Mouse (Mus musculus): Measurements from ENCODE around the gene Plekhg4. TPM values are rescaled to one million over a fixed set of nuclear protein-coding genes. Genes with fewer than 3 reads are reported as not detected.

Plekhg4 gene
- polyA plus RNA-seq, 1 experiment from 2014 or later: not detected

GRCm38 (mm10) chr8:105372473-105372872 lies 601 bp upstream of the Plekhg4 start:
- no peak overlapping the region for H3K4me2 ChIP-seq
- no peak overlapping the region for H3K4me3 ChIP-seq
- ATAC-seq (ENCODE audit: insufficient number of reproducible peaks, low FRiP score): no peak
- no peak overlapping the region for H3K27ac ChIP-seq (ENCODE audit: poor library complexity, severe bottlenecking)
- peaks cover 18% of the 10 kb centered on the region; the same call in 1 of the 2 replicates for H3K27me3 ChIP-seq (replicated peaks)
- WGBS: 75% methylated on average over 9 of the region's 9 CpGs
- H3K36me3 ChIP-seq: 0 out of 2 replicates have a peak, but pooled peaks cover under 1% of the 10 kb centered on the region
- 0 out of 2 replicates have a peak, but pooled peaks cover 5% of the 10 kb centered on the region for H3K9me3 ChIP-seq (replicated peaks)
- H3K9ac ChIP-seq: no peak overlapping the region
- H3K4me1 ChIP-seq (replicated peaks): peaks cover 5% of the 10 kb centered on the region; the same call in 1 of the 2 replicates

GRCm38 (mm10) chr8:105374513-105374966 lies 1.5 kb downstream of the Plekhg4 start:
- H3K36me3 ChIP-seq: no peaks in the 10 kb centered on the region
- peaks cover 16% of the 10 kb centered on the region for H3K4me1 ChIP-seq (replicated peaks)
- H3K9me3 ChIP-seq (replicated peaks): 0 out of 2 replicates have a peak, but pooled peaks cover 5% of the 10 kb centered on the region
- peaks cover 18% of the 10 kb centered on the region; the same call in 1 of the 2 replicates for H3K27me3 ChIP-seq (replicated peaks)
- H3K9ac ChIP-seq: no peak overlapping the region
- H3K4me2 ChIP-seq: peak overlapping the region; percentile 61
- H3K27ac ChIP-seq (ENCODE audit: poor library complexity, severe bottlenecking): no peak overlapping the region
- H3K4me3 ChIP-seq: peak overlapping the region; percentile 26
- WGBS: 25% methylated on average over 33 of the region's 33 CpGs
- ATAC-seq (ENCODE audit: insufficient number of reproducible peaks, low FRiP score): peak; percentile 22; the same call in 1 of the 2 replicates

GRCm38 (mm10) chr8:105378673-105379072 lies 5.6 kb downstream of the Plekhg4 start:
- 42% methylated on average over 19 of the region's 19 CpGs for WGBS
- peaks cover 13% of the 10 kb centered on the region; the same call in 1 of the 2 replicates for H3K27me3 ChIP-seq (replicated peaks)
- no peak overlapping the region for H3K4me3 ChIP-seq
- ATAC-seq (ENCODE audit: insufficient number of reproducible peaks, low FRiP score): peak; percentile 41; the same call in 1 of the 2 replicates
- H3K4me2 ChIP-seq: peak overlapping the region; percentile 8; the same call in 1 of the 2 replicates
- H3K4me1 ChIP-seq (replicated peaks): peaks cover 13% of the 10 kb centered on the region
- 0 out of 2 replicates have a peak overlapping the region, but pooled peaks have one; percentile 17 for H3K9ac ChIP-seq
- 0 out of 2 replicates have a peak, but pooled peaks cover 5% of the 10 kb centered on the region for H3K9me3 ChIP-seq (replicated peaks)
- no peaks in the 10 kb centered on the region for H3K36me3 ChIP-seq
- no peak overlapping the region for H3K27ac ChIP-seq (ENCODE audit: poor library complexity, severe bottlenecking)

- ATAC-seq (ENCODE audit: insufficient number of reproducible peaks, low FRiP score): no peak
- Histone ChIP-seq H3K27me3 (replicated peaks) (peaks cover 15% of the 10 kb centered on the region; the same call in 1 of the 2 replicates), H3K36me3 (no peaks in the 10 kb centered on the region), H3K9me3 (replicated peaks) (no peaks in the 10 kb centered on the region), H3K27ac (ENCODE audit: poor library complexity, severe bottlenecking) (no peak overlapping the region), H3K4me1 (replicated peaks) (peaks cover 13% of the 10 kb centered on the region), H3K9ac (no peak overlapping the region), H3K4me2 (no peak overlapping the region), H3K4me3 (no peak overlapping the region)
- WGBS: 83% methylated on average over 12 of the region's 12 CpGs
Measured at GRCm38 (mm10) chr8:105380308-105380707, 7.2 kb downstream of the Plekhg4 start.

GRCm38 (mm10) chr8:105384070-105384469 lies 11.0 kb downstream of the Plekhg4 start:
- 95% methylated on average over 2 of the region's 2 CpGs for WGBS

GRCm38 (mm10) chr8:105387151-105387550 lies 14.1 kb downstream of the Plekhg4 start:
- H3K36me3 ChIP-seq: no peaks in the 10 kb centered on the region
- 0 out of 2 replicates have a peak, but pooled peaks have one; percentile 39 for ATAC-seq (ENCODE audit: insufficient number of reproducible peaks, low FRiP score)
- H3K4me1 ChIP-seq (replicated peaks): peaks cover 20% of the 10 kb centered on the region
- no peak overlapping the region for H3K4me3 ChIP-seq
- no peaks in the 10 kb centered on the region for H3K9me3 ChIP-seq (replicated peaks)
- H3K4me2 ChIP-seq: no peak overlapping the region
- H3K9ac ChIP-seq: no peak overlapping the region
- 35% methylated on average over 1 of the region's 1 CpGs for whole genome bisulfite sequencing
- H3K27ac ChIP-seq (ENCODE audit: poor library complexity, severe bottlenecking): no peak overlapping the region
- H3K27me3 ChIP-seq (replicated peaks): peaks cover 12% of the 10 kb centered on the region; the same call in 1 of the 2 replicates

More at GRCm38 (mm10) chr8:105384070-105384469, 11.0 kb downstream of the Plekhg4 start:
- Histone ChIP-seq H3K4me2 (no peak overlapping the region), H3K27me3 (replicated peaks) (0 out of 2 replicates have a peak, but pooled peaks cover 4% of the 10 kb centered on the region), H3K4me3 (no peak overlapping the region), H3K27ac (ENCODE audit: poor library complexity, severe bottlenecking) (no peak overlapping the region), H3K36me3 (no peaks in the 10 kb centered on the region), H3K9ac (no peak overlapping the region), H3K9me3 (replicated peaks) (no peaks in the 10 kb centered on the region), H3K4me1 (replicated peaks) (peaks cover 23% of the 10 kb centered on the region)
- ATAC-seq (ENCODE audit: insufficient number of reproducible peaks, low FRiP score): no peak

- no peak for ATAC-seq (ENCODE audit: insufficient number of reproducible peaks, low FRiP score)
- Histone ChIP-seq H3K4me1 (replicated peaks) (peaks cover 27% of the 10 kb centered on the region), H3K27me3 (replicated peaks) (peaks cover 12% of the 10 kb centered on the region; the same call in 1 of the 2 replicates), H3K9ac (no peak overlapping the region), H3K4me2 (no peak overlapping the region), H3K9me3 (replicated peaks) (no peaks in the 10 kb centered on the region), H3K4me3 (no peak overlapping the region), H3K27ac (ENCODE audit: poor library complexity, severe bottlenecking) (no peak overlapping the region), H3K36me3 (no peaks in the 10 kb centered on the region)
- WGBS: 68% methylated on average over 6 of the region's 6 CpGs
Measured at GRCm38 (mm10) chr8:105389096-105389495, 16.0 kb downstream of the Plekhg4 start.

- H3K9me3 ChIP-seq (replicated peaks): no peaks in the 10 kb centered on the region
- no peaks in the 10 kb centered on the region for H3K36me3 ChIP-seq
- no peak overlapping the region for H3K4me3 ChIP-seq
- H3K4me1 ChIP-seq (replicated peaks): peaks cover 8% of the 10 kb centered on the region
- ATAC-seq (ENCODE audit: insufficient number of reproducible peaks, low FRiP score): 0 out of 2 replicates have a peak, but pooled peaks have one; percentile 42
- no peak overlapping the region for H3K27ac ChIP-seq (ENCODE audit: poor library complexity, severe bottlenecking)
- no peak overlapping the region for H3K9ac ChIP-seq
- H3K27me3 ChIP-seq (replicated peaks): peaks cover 17% of the 10 kb centered on the region
- 65% methylated on average over 12 of the region's 12 CpGs for WGBS
- H3K4me2 ChIP-seq: no peak overlapping the region
Measured at GRCm38 (mm10) chr8:105393089-105393787, 20.2 kb downstream of the Plekhg4 start.

- H3K9me3 ChIP-seq (replicated peaks): no peaks in the 10 kb centered on the region
- no peak overlapping the region for H3K9ac ChIP-seq
- 79% methylated on average over 7 of the region's 7 CpGs for WGBS
- H3K27ac ChIP-seq (ENCODE audit: poor library complexity, severe bottlenecking): no peak overlapping the region
- 0 out of 2 replicates have a peak, but pooled peaks cover 7% of the 10 kb centered on the region for H3K4me1 ChIP-seq (replicated peaks)
- H3K27me3 ChIP-seq (replicated peaks): peaks cover 17% of the 10 kb centered on the region
- no peak overlapping the region for H3K4me2 ChIP-seq
- no peaks in the 10 kb centered on the region for H3K36me3 ChIP-seq
- no peak for ATAC-seq (ENCODE audit: insufficient number of reproducible peaks, low FRiP score)
- no peak overlapping the region for H3K4me3 ChIP-seq
Measured at GRCm38 (mm10) chr8:105393915-105394314, 20.8 kb downstream of the Plekhg4 start.

- no peak for ATAC-seq (ENCODE audit: insufficient number of reproducible peaks, low FRiP score)
- 0 out of 2 replicates have a peak, but pooled peaks cover 6% of the 10 kb centered on the region for H3K9me3 ChIP-seq (replicated peaks)
- 31% methylated on average over 3 of the region's 3 CpGs for WGBS
Measured at GRCm38 (mm10) chr8:105397747-105398146, 24.7 kb downstream of the Plekhg4 start.

GRCm38 (mm10) chr8:105400016-105400415 lies 26.9 kb downstream of the Plekhg4 start:
- no peak overlapping the region for H3K4me3 ChIP-seq
- H3K36me3 ChIP-seq: no peaks in the 10 kb centered on the region
- H3K9ac ChIP-seq: no peak overlapping the region
- H3K4me2 ChIP-seq: no peak overlapping the region
- H3K27ac ChIP-seq (ENCODE audit: poor library complexity, severe bottlenecking): no peak overlapping the region
- WGBS: 76% methylated on average over 5 of the region's 5 CpGs
- ATAC-seq (ENCODE audit: insufficient number of reproducible peaks, low FRiP score): no peak
- 0 out of 2 replicates have a peak, but pooled peaks cover 6% of the 10 kb centered on the region for H3K9me3 ChIP-seq (replicated peaks)
- no peaks in the 10 kb centered on the region for H3K4me1 ChIP-seq (replicated peaks)
- peaks cover 3% of the 10 kb centered on the region; the same call in 1 of the 2 replicates for H3K27me3 ChIP-seq (replicated peaks)

More at GRCm38 (mm10) chr8:105397747-105398146, 24.7 kb downstream of the Plekhg4 start:
- Histone ChIP-seq H3K4me3 (no peak overlapping the region), H3K27me3 (replicated peaks) (peaks cover 9% of the 10 kb centered on the region; the same call in 1 of the 2 replicates), H3K36me3 (no peaks in the 10 kb centered on the region), H3K27ac (ENCODE audit: poor library complexity, severe bottlenecking) (no peak overlapping the region), H3K4me1 (replicated peaks) (0 out of 2 replicates have a peak, but pooled peaks cover 6% of the 10 kb centered on the region), H3K4me2 (no peak overlapping the region), H3K9ac (no peak overlapping the region)
